Mouse (Mus musculus) intestine, embryonic 15.5 days (tissue): ENCODE measurements around the gene Vav3. TPM values are rescaled to one million over a fixed set of nuclear protein-coding genes. Genes with fewer than 3 reads are reported as not detected.

ENCODE experiments used
- ATAC-seq: fragments of 200-750 bp; cut with Nextera tagmentation; 2 replicates; pipeline ENCODE4 v1.8.0; 2017; ENCODE audit warnings: moderate TSS enrichment, moderate library complexity
- H3K27ac ChIP-seq: fragments of 300-500 bp; sonication (generic); 2 replicates; pipeline ENCODE4 v1.5.1; 2015; ENCODE audit warnings: mild to moderate bottlenecking, inconsistent platforms
- H3K27me3 ChIP-seq: fragments of 300-500 bp; sonication (generic); replicated peaks from 2 replicates; pipeline ENCODE4 v1.6.1; 2015; ENCODE audit warnings: inconsistent platforms
- H3K36me3 ChIP-seq: fragments of 300-500 bp; sonication (generic); 2 replicates; pipeline ENCODE4 v1.6.1; 2015; ENCODE audit warnings: inconsistent platforms
- H3K4me1 ChIP-seq: fragments of 300-500 bp; sonication (generic); replicated peaks from 2 replicates; pipeline ENCODE4 v1.6.1; 2015; ENCODE audit warnings: inconsistent platforms
- H3K4me2 ChIP-seq: fragments of 300-500 bp; sonication (generic); replicated peaks from 2 replicates; pipeline ENCODE4 v1.6.1; 2015; ENCODE audit warnings: mild to moderate bottlenecking, inconsistent platforms
- H3K4me3 ChIP-seq: fragments of 300-500 bp; sonication (generic); replicated peaks from 2 replicates; pipeline ENCODE4 v1.5.1; 2015; ENCODE audit warnings: inconsistent platforms
- H3K9ac ChIP-seq: fragments of 300-500 bp; sonication (generic); 2 replicates; pipeline ENCODE4 v1.6.1; 2015; ENCODE audit warnings: inconsistent platforms
- H3K9me3 ChIP-seq: fragments of 300-500 bp; sonication (generic); 2 replicates; pipeline ENCODE4 v1.6.1; 2016; ENCODE audit warnings: inconsistent platforms
- WGBS: fragments of 180-500 bp; shearing (Covaris S2); methylation state at CpG from one replicate; pipeline ENCODE4 v1.1.7; 2015; 5-methylcytosine and 5-hydroxymethylcytosine counted together
- polyA plus RNA-seq: library from polyadenylated mRNA; unstranded; fragments of >200 nt; fragmentation: Nextera tagmentation; extraction: Ambion mirVana; gene quantifications from 2 replicates; pipeline ENCODE4 v1.2.1, GENCODE M21; 2015

Gene Vav3
- polyA plus RNA-seq, 1 experiment from 2014 or later = 16.6 TPM

DNA sequence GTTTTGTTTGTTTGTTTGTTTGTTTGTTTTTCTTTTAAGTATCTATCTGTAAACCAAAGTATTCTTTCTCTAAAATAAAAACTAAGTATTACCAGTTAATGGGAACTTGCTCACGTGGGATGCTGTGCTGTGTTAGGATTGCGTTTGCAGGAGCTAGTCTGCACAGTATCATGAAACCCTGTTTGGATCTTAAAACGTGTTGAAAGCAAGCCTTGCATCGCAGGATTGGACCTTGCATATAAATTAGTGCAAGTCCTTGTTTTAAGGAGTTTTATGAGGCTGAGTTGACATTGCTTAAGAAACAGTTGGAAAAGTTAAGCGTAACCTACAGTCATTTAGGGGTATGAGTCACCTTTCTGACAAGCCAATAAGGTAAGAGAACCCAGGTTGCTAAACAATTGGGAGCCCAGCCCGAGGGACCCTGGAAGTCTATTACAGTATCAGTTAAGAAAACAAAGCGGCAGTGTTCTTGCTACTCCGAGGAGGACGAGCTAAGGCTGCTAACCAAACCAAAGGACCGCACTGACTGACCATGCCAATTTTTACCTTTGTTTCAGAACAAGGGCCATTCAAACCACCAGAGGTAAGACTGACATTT is 233.2 kb downstream of the Vav3 start:
- 44% methylated on average over 10 of the region's 10 CpGs for WGBS
- H3K9ac ChIP-seq = 0 out of 2 replicates have a peak overlapping the region, but pooled peaks have one; percentile 8
- H3K36me3 ChIP-seq = no peaks in the 10 kb centered on the region
- peak overlapping the region; percentile 66; the same call in 1 of the 2 replicates for H3K27ac ChIP-seq
- H3K4me2 ChIP-seq = peak overlapping the region; percentile 47
- H3K4me3 ChIP-seq = peak overlapping the region; percentile 27; the same call in 1 of the 2 replicates
- H3K4me1 ChIP-seq = peaks cover 7% of the 10 kb centered on the region; the same call in 1 of the 2 replicates
- H3K27me3 ChIP-seq = no peaks in the 10 kb centered on the region
- ATAC-seq = peak; percentile 51
- no peaks in the 10 kb centered on the region for H3K9me3 ChIP-seq

GRCm38 (mm10) chr3:109574161-109574560 is 233.7 kb downstream of the Vav3 start:
- no peaks in the 10 kb centered on the region for H3K36me3 ChIP-seq
- H3K9ac ChIP-seq = peak overlapping the region; percentile 8; the same call in 1 of the 2 replicates
- H3K9me3 ChIP-seq = no peaks in the 10 kb centered on the region
- H3K4me2 ChIP-seq = peak overlapping the region; percentile 47
- H3K4me3 ChIP-seq = peak overlapping the region; percentile 27
- whole genome bisulfite sequencing = 63% methylated on average over 6 of the region's 6 CpGs
- 0 out of 2 replicates have a peak, but pooled peaks have one; percentile 24 for ATAC-seq
- H3K27ac ChIP-seq = 0 out of 2 replicates have a peak overlapping the region, but pooled peaks have one; percentile 32
- H3K4me1 ChIP-seq = 0 out of 2 replicates have a peak, but pooled peaks cover 2% of the 10 kb centered on the region
- H3K27me3 ChIP-seq = no peaks in the 10 kb centered on the region

DNA sequence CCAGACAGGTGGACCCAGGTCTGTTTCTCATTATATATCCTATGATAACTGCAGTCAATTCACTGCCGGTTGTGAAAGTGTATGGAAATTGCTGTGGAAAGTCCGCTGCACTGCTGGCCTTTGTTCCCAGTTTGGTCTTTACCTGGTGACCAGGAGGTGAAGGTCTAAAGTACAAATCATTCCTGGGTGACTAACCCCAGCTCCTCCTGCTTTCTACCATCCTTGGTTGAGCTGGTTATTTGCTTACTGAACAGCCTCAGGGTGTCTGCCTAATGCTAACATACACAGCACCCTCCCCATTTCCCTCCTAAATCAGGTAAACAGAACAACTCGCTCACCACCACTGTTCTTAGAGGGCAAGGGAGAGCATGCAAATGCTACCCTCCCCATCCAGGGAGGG is 237.9 kb downstream of the Vav3 start:
- Histone ChIP-seq H3K4me1 (0 out of 2 replicates have a peak, but pooled peaks cover 2% of the 10 kb centered on the region), H3K4me3 (no peak overlapping the region), H3K36me3 (no peaks in the 10 kb centered on the region), H3K4me2 (no peak overlapping the region), H3K9ac (no peak overlapping the region), H3K9me3 (no peaks in the 10 kb centered on the region), H3K27me3 (no peaks in the 10 kb centered on the region), H3K27ac (no peak overlapping the region)
- ATAC-seq = peak; percentile 90
- 45% methylated on average over 3 of the region's 3 CpGs for WGBS

- H3K4me2 ChIP-seq = no peak overlapping the region
Observed at GRCm38 (mm10) chr3:109578983-109579382, 238.5 kb downstream of the Vav3 start.

DNA sequence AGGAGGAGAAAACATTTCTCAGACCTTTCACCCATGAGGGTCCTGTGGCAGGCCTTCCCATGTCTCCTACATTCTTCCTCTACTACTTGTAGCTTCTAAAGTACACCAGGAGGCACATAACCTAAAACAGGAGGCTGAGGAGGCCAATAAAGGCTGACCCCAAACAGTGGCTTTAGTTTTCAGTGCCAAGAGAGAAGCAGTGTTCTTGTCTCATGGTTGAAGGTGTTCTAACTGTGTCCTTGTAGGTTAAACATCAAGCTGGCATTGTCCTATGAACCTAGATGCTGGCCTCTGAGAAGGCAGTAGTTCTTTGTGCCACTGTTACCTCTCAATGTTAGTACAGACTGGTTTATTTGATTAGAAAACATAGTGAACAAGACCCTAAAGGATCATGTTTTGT is 245.5 kb downstream of the Vav3 start:
- no peak overlapping the region for H3K27ac ChIP-seq
- no peaks in the 10 kb centered on the region for H3K36me3 ChIP-seq
- no peak overlapping the region for H3K9ac ChIP-seq
- no peaks in the 10 kb centered on the region for H3K9me3 ChIP-seq
- H3K4me2 ChIP-seq = no peak overlapping the region
- no peaks in the 10 kb centered on the region for H3K4me1 ChIP-seq
- H3K4me3 ChIP-seq = no peak overlapping the region
- no peaks in the 10 kb centered on the region for H3K27me3 ChIP-seq
- no peak for ATAC-seq

More at GRCm38 (mm10) chr3:109578983-109579382, 238.5 kb downstream of the Vav3 start:
- Histone ChIP-seq H3K27me3 (no peaks in the 10 kb centered on the region), H3K4me3 (no peak overlapping the region), H3K9ac (no peak overlapping the region), H3K4me1 (0 out of 2 replicates have a peak, but pooled peaks cover 2% of the 10 kb centered on the region), H3K9me3 (no peaks in the 10 kb centered on the region), H3K36me3 (no peaks in the 10 kb centered on the region), H3K27ac (no peak overlapping the region)
- 17% methylated on average over 7 of the region's 7 CpGs for WGBS
- ATAC-seq = peak; percentile 68

- H3K27me3 ChIP-seq = no peaks in the 10 kb centered on the region
- H3K9me3 ChIP-seq = no peaks in the 10 kb centered on the region
- no peak overlapping the region for H3K4me3 ChIP-seq
- H3K9ac ChIP-seq = no peak overlapping the region
- no peak overlapping the region for H3K27ac ChIP-seq
- 87% methylated on average over 6 of the region's 6 CpGs for WGBS
- H3K4me2 ChIP-seq = no peak overlapping the region
- no peaks in the 10 kb centered on the region for H3K36me3 ChIP-seq
- H3K4me1 ChIP-seq = peaks cover 5% of the 10 kb centered on the region; the same call in 1 of the 2 replicates
- no peak for ATAC-seq
Observed at GRCm38 (mm10) chr3:109592970-109593369, 252.5 kb downstream of the Vav3 start.

DNA sequence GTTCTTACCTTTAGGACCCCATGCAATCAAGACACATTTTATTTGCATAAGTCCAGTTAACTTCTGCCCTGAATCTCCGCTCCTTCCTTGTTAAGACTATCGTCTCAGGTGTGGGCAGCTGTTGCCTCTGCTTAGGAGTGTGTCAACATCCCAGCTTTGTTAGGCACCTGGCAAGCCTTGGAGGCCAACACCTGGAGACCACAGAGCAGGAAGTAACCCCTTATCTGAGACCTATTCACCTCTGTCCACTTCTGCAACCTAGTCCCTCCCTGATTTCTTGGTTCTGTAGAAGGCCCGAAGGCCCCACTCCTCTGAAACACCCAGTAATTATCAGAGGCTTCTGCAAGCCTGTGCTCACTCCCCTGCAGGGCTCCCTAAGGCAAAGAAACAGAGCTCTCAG is 255.6 kb downstream of the Vav3 start:
- Histone ChIP-seq H3K4me1 (peaks cover 5% of the 10 kb centered on the region; the same call in 1 of the 2 replicates), H3K4me2 (no peak overlapping the region), H3K9me3 (no peaks in the 10 kb centered on the region), H3K27ac (peak overlapping the region; percentile 59), H3K4me3 (no peak overlapping the region), H3K27me3 (no peaks in the 10 kb centered on the region), H3K9ac (no peak overlapping the region), H3K36me3 (no peaks in the 10 kb centered on the region)
- ATAC-seq = peak; percentile 85
- 54% methylated on average over 3 of the region's 3 CpGs for WGBS

DNA sequence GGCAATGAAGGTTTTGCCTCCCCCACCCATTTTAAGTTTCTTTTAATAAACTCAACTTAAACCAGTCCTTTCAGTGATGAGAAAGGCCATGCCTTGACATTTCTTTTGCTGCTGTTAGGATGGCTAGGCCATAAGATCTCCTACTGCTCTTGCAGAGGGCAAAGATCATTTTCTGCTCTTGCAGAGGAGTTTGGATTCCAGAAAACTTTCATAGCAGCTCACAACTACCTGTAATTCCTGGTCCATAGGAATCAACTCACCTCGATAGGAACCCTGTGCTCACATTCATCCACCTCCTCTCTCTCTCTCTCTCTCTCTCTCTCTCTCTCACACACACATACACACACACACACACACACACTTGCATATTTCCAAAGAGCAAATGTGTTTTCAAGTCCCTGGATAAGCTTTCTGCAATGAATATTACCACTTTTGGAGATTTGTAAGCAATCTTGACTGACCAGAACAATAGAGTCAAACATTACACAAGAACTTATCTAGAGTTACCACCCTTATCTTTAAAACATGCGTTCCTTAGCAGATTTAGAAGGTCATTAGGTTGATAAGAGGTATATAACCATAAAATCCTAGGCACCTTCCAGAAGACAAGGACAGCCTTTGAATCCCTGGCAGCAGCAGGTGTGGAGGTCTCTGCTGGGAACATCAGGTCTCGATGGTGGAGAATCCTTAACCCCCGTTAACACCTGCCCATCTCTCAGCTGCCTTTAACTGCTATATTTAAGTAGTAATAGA is 260.4 kb downstream of the Vav3 start:
- Histone ChIP-seq H3K9ac (no peak overlapping the region), H3K27ac (peak overlapping the region; percentile 58; the same call in 1 of the 2 replicates), H3K9me3 (no peaks in the 10 kb centered on the region), H3K36me3 (no peaks in the 10 kb centered on the region), H3K4me1 (peaks cover 8% of the 10 kb centered on the region; the same call in 1 of the 2 replicates), H3K27me3 (no peaks in the 10 kb centered on the region), H3K4me3 (no peak overlapping the region), H3K4me2 (peak overlapping the region; percentile 11; the same call in 1 of the 2 replicates)
- ATAC-seq = peak; percentile 89
- WGBS = 52% methylated on average over 4 of the region's 4 CpGs

DNA sequence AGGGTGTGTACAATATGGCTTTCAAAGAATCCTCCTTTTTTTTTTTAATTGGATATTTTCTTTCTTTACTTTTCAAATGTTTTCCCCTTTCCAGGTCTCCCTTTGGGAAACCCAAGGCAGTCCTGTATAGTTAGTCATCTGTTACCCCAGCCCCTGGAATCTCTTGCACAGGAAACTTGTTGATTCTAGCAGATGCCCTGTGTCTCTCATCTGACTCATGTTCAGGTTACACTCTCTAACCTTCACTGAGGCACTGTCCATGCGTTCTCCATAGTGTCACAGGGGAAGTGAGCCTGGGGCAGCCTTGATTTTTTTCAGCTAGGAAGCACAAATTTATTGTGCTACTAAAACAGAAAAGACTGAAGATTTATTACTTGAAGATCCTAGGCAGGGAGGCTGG is 262.3 kb downstream of the Vav3 start:
- no peaks in the 10 kb centered on the region for H3K9me3 ChIP-seq
- no peak overlapping the region for H3K9ac ChIP-seq
- no peak for ATAC-seq
- H3K4me2 ChIP-seq = no peak overlapping the region
- H3K27me3 ChIP-seq = no peaks in the 10 kb centered on the region
- 0 out of 2 replicates have a peak, but pooled peaks cover 3% of the 10 kb centered on the region for H3K4me1 ChIP-seq
- H3K27ac ChIP-seq = no peak overlapping the region
- no peaks in the 10 kb centered on the region for H3K36me3 ChIP-seq
- H3K4me3 ChIP-seq = no peak overlapping the region
- WGBS = 47% methylated on average over 1 of the region's 1 CpGs

DNA sequence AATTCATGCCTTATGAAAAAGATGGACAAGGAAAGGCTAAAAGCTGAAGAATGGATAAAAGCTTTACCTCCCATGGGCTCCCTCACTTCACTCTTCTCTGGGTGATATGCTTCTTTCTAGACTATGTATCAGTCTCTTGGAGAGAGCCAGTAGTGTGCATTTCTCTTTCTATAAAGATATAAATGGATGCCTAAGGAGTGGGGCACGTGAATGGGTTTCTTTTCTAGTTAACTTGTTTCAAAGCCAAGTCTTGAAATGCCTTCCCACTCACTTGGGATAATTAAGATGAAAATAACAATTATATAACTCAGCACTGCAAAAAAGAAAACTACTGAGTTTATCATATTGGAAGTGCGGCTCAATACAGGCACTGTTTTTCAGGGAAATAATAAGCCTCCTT is 265.7 kb downstream of the Vav3 start:
- H3K27ac ChIP-seq = no peak overlapping the region
- H3K9me3 ChIP-seq = no peaks in the 10 kb centered on the region
- no peak overlapping the region for H3K4me2 ChIP-seq
- no peaks in the 10 kb centered on the region for H3K36me3 ChIP-seq
- 0 out of 2 replicates have a peak, but pooled peaks cover 3% of the 10 kb centered on the region for H3K4me1 ChIP-seq
- no peak overlapping the region for H3K9ac ChIP-seq
- H3K27me3 ChIP-seq = no peaks in the 10 kb centered on the region
- 0 out of 2 replicates have a peak, but pooled peaks have one; percentile 29 for ATAC-seq
- no peak overlapping the region for H3K4me3 ChIP-seq
- WGBS = 69% methylated on average over 2 of the region's 2 CpGs

DNA sequence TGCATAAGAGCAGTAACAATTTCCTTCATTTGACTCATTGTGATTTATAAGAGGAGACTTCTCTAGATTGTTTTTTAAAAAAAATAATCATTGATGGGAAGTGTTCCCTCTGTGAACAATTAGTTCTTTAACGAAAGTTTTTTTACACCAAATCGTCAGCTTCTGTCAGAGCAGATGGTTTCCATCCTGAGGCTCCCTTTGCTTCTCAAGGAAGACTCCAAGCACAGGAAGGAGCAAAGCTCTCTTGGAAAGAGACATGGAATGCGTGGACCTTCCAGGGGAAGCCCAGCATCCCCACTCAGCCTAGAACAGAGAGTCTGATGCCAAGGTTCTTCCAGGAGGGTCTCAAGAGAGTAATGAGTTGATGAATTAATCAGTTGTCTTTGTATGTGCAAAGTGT is 281.3 kb downstream of the Vav3 start:
- H3K36me3 ChIP-seq = no peaks in the 10 kb centered on the region
- H3K9me3 ChIP-seq = no peaks in the 10 kb centered on the region
- no peak overlapping the region for H3K4me3 ChIP-seq
- no peak overlapping the region for H3K27ac ChIP-seq
- H3K4me1 ChIP-seq = no peaks in the 10 kb centered on the region
- H3K9ac ChIP-seq = no peak overlapping the region
- no peak for ATAC-seq
- H3K4me2 ChIP-seq = no peak overlapping the region
- no peaks in the 10 kb centered on the region for H3K27me3 ChIP-seq
- WGBS = 44% methylated on average over 3 of the region's 3 CpGs

- ATAC-seq = no peak
- Histone ChIP-seq H3K4me2 (no peak overlapping the region), H3K27ac (no peak overlapping the region), H3K4me1 (no peaks in the 10 kb centered on the region), H3K4me3 (no peak overlapping the region), H3K27me3 (no peaks in the 10 kb centered on the region), H3K9me3 (no peaks in the 10 kb centered on the region), H3K36me3 (no peaks in the 10 kb centered on the region), H3K9ac (no peak overlapping the region)
- WGBS = 96% methylated on average over 1 of the region's 1 CpGs
Observed at GRCm38 (mm10) chr3:109622361-109622760, 281.9 kb downstream of the Vav3 start.
